Mouse (Mus musculus) cortical plate, adult 2 months (tissue): ENCODE measurements around the gene Mtpn. TPM values are rescaled to one million over a fixed set of nuclear protein-coding genes. Genes with fewer than 3 reads are reported as not detected.

Experiments used
- H3K27ac ChIP-seq: fragments of 200-500 bp; 2 replicates; pipeline ENCODE4 v1.5.1; 2012; ENCODE audit warnings: low read length, control low read depth, inconsistent platforms; ENCODE audit not compliant: insufficient read depth
- H3K4me1 ChIP-seq: fragments of 200-500 bp; 2 replicates; pipeline ENCODE4 v1.6.1; 2011; ENCODE audit warnings: low read length; ENCODE audit not compliant: control insufficient read depth, insufficient read depth
- H3K4me3 ChIP-seq: fragments of 200-500 bp; 2 replicates; pipeline ENCODE4 v1.5.1; 2011; ENCODE audit warnings: mild to moderate bottlenecking, low read length, control low read depth; ENCODE audit not compliant: insufficient read depth
- CTCF ChIP-seq: fragments of 200-500 bp; IDR thresholded peaks from 2 replicates; pipeline ENCODE4 v1.5.1; 2011; ENCODE audit warnings: mild to moderate bottlenecking, control low read depth, low read length; ENCODE audit not compliant: insufficient read depth; ENCODE audit errors: extremely low read depth
- POLR2A ChIP-seq: fragments of 200-500 bp; IDR thresholded peaks from 2 replicates; pipeline ENCODE4 v1.6.1; 2011; ENCODE audit warnings: mild to moderate bottlenecking, low read length, control low read depth; ENCODE audit not compliant: insufficient read depth; ENCODE audit errors: extremely low read depth
- polyA plus RNA-seq: library from polyadenylated mRNA; depleted of rRNA; stranded (reverse); fragments of >200 nt; gene quantifications from 2 replicates; pipeline ENCODE4 v1.2.3, GENCODE M21; 2012; rRNA removed

Mtpn gene
- 148 and 151 TPM in 2 replicates for polyA plus RNA-seq

- Histone ChIP-seq H3K4me3 (peak within 1 kb of the TSS; percentile 90), H3K27ac (no peak within 1 kb of the TSS), H3K4me1 (no peaks in the 10 kb centered on the region)
- TF ChIP-seq POLR2A = peak; percentile 83
- TF ChIP-seq CTCF = no peak
These were observed at the start of gene Mtpn for GRCm38 (mm10) chr6:35539304-35540009. Gene Mtpn (minus strand): TSS chr6:35539888.

- no peaks in the 10 kb centered on the region for H3K4me1 ChIP-seq
- no peak overlapping the region for H3K27ac ChIP-seq
- TF ChIP-seq CTCF (no peak), POLR2A (no peak)
- H3K4me3 ChIP-seq = no peak overlapping the region
These were observed 29.0 kb upstream of the Mtpn start for GRCm38 (mm10) chr6:35568731-35569130.

DNA sequence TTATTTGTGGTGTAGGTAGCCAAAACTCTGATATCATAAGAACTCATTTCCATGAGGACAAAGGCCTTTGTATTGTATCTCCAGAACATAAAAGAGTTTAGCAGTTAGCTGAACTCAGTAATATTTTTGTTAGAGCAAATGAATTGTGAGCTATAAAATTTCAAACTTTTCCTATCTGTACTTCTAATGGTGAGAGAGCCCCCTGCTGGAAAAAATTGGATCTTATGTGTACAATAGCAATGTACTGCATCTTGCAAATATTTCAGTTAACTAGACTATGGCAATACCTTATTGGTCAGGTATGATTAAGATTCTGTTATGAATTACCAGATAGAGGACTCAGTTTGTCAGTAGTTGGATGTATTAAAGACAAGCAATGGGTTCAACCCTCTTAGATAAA lies 28.1 kb upstream of the Mtpn start:
- TF ChIP-seq POLR2A (no peak), CTCF (no peak)
- H3K4me1 ChIP-seq = no peaks in the 10 kb centered on the region

DNA sequence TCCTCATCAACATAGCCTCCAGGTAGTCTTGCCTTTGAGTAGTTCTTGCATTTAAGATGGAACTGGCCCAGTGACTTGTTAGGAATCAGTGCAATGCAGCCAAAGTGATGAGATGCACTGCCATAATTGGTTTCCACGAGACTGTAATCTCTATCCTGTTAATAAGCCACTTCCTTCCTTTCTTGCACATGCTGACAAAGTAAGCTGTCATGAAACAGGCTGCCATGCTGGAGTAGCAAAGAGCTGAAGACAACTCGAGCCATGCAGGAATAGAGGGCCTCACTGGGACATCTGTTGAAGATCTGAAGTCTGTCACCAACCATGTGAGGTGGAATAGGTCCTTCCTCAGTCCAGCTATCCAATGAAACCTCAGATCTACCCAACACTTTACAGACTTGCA lies 20.3 kb upstream of the Mtpn start:
- Histone ChIP-seq H3K4me3 (no peak overlapping the region), H3K27ac (no peak overlapping the region), H3K4me1 (no peaks in the 10 kb centered on the region)
- TF ChIP-seq POLR2A = no peak
- no peak for TF ChIP-seq CTCF

More for the DNA sequence above, 28.1 kb upstream of the Mtpn start:
- Histone ChIP-seq H3K4me3 (no peak overlapping the region), H3K27ac (no peak overlapping the region)

DNA sequence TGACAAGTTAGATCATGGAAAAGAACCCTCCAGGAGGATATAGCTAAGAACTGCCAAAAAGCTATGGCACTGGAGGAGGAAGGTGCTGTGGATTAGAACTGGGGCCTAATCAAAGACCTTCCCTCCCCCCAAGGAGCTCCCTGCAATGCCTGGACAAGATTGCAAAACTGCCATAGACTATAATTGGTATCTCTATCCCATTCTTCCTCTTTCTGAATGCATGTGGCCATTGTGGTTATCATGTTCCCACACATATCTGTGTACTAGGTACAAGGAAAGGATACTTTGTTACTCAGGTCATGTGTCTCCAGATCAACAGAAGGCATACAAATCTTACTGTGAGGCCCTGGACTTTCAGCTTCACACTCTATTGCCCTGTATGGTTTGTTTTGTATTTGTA lies 4.7 kb upstream of the Mtpn start:
- no peak overlapping the region for H3K27ac ChIP-seq
- no peak overlapping the region for H3K4me3 ChIP-seq
- no peaks in the 10 kb centered on the region for H3K4me1 ChIP-seq
- no peak for TF ChIP-seq POLR2A
- no peak for TF ChIP-seq CTCF

GRCm38 (mm10) chr6:35542656-35543400 lies 3.1 kb upstream of the Mtpn start:
- no peak for TF ChIP-seq POLR2A
- TF ChIP-seq CTCF = no peak
- Histone ChIP-seq H3K27ac (no peak overlapping the region), H3K4me3 (no peak overlapping the region), H3K4me1 (no peaks in the 10 kb centered on the region)

GRCm38 (mm10) chr6:35540377-35540776 lies 689 bp upstream of the Mtpn start:
- H3K4me3 ChIP-seq = no peak overlapping the region; the same call in 1 of the 2 replicates
- H3K4me1 ChIP-seq = no peaks in the 10 kb centered on the region
- TF ChIP-seq CTCF = no peak
- TF ChIP-seq POLR2A = no peak
- no peak overlapping the region for H3K27ac ChIP-seq

GRCm38 (mm10) chr6:35538757-35539303 lies 858 bp downstream of the Mtpn start:
- TF ChIP-seq POLR2A (no peak), CTCF (no peak)
- Histone ChIP-seq H3K4me3 (peak overlapping the region; percentile 90), H3K4me1 (no peaks in the 10 kb centered on the region), H3K27ac (no peak overlapping the region)

GRCm38 (mm10) chr6:35536021-35536420 lies 3.7 kb downstream of the Mtpn start:
- no peaks in the 10 kb centered on the region for H3K4me1 ChIP-seq
- no peak overlapping the region for H3K4me3 ChIP-seq
- no peak overlapping the region for H3K27ac ChIP-seq
- TF ChIP-seq CTCF = no peak
- TF ChIP-seq POLR2A = no peak

DNA sequence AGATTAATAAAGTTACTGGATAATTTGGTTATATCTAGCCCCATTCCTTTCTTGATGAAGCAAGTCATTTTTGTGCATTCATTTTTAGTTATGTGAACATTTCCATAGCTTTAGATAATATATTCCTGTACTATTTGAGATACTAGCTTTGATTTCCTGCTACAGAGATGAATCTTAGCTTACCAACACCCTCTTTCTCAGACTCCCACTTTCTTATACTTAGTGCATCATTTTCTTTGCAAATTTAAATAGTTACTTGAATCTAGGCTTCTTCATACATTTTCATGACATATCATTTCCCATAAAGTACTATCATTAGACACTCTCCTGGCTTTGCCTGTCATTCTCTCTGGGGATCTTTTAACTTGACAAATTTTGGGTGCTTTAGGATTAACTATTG lies 26.3 kb downstream of the Mtpn start:
- H3K4me1 ChIP-seq = peaks cover 2% of the 10 kb centered on the region
- no peak overlapping the region for H3K27ac ChIP-seq
- no peak for TF ChIP-seq POLR2A
- TF ChIP-seq CTCF = no peak
- no peak overlapping the region for H3K4me3 ChIP-seq
